Mouse (Mus musculus): Measurements from ENCODE around the gene Flot1. TPM values are rescaled to one million over a fixed set of nuclear protein-coding genes. Genes with fewer than 3 reads are reported as not detected.
A peak's percentile ranks its signal among the peaks of the same experiment; 100 is the strongest.

Flot1 gene
- total and polyA plus RNA-seq, 2 experiments from 2014 or later: 103 to 113 TPM

- H3K4me1 ChIP-seq (ENCODE audit: insufficient read depth): peaks cover 15% of the 10 kb centered on the region; the same call in 1 of the 2 replicates
- ATAC-seq: no peak
- no peaks in the 10 kb centered on the region for H3K9me3 ChIP-seq (ENCODE audit: low read length)
- H3K27ac ChIP-seq (ENCODE audit: low read depth, low read length): peak overlapping the region; percentile 42
- peak overlapping the region; percentile 44 for H3K4me2 ChIP-seq (ENCODE audit: low read depth)
- no peaks in the 10 kb centered on the region for H3K27me3 ChIP-seq (ENCODE audit: insufficient read depth, low read length)
- WGBS: 56% methylated on average over 14 of the region's 14 CpGs
- 0 out of 2 replicates have a peak overlapping the region, but pooled peaks have one; percentile 4 for H3K9ac ChIP-seq
- no peak for DNase-seq
- peaks cover 10% of the 10 kb centered on the region for H3K36me3 ChIP-seq (ENCODE audit: insufficient read depth)
- H3K4me3 ChIP-seq (ENCODE audit: low read depth, low read length): peak overlapping the region; percentile 64
- TF ChIP-seq CTCF (IDR thresholded peaks at IDR 0.05; ENCODE audit: low read depth): no peak
Measured at GRCm38 (mm10) chr17:35840561-35840960, 17.5 kb downstream of the Flot1 start.

GRCm38 (mm10) chr17:35841076-35841950, 18.3 kb downstream of the Flot1 start, which contains the start of gene Mdc1:
Gene Mdc1, plus strand, starts transcription at chr17:35841515.
- ATAC-seq: peak; percentile 89
- peak; percentile 63 for TF ChIP-seq CTCF (IDR thresholded peaks at IDR 0.05; ENCODE audit: low read depth)

GRCm38 (mm10) chr17:35842006-35842405, 19.0 kb downstream of the Flot1 start:
- ATAC-seq: no peak
- TF ChIP-seq CTCF (IDR thresholded peaks at IDR 0.05; ENCODE audit: low read depth): no peak
- peak overlapping the region; percentile 53 for H3K9ac ChIP-seq
- peaks cover 10% of the 10 kb centered on the region; the same call in 1 of the 2 replicates for H3K4me1 ChIP-seq (ENCODE audit: insufficient read depth)
- no peaks in the 10 kb centered on the region for H3K9me3 ChIP-seq (ENCODE audit: low read length)
- WGBS: 13% methylated on average over 11 of the region's 11 CpGs
- H3K36me3 ChIP-seq (ENCODE audit: insufficient read depth): peaks cover 17% of the 10 kb centered on the region
- H3K27me3 ChIP-seq (ENCODE audit: insufficient read depth, low read length): no peaks in the 10 kb centered on the region
- H3K4me3 ChIP-seq (ENCODE audit: low read depth, low read length): peak overlapping the region; percentile 64
- peak overlapping the region; percentile 67 for H3K4me2 ChIP-seq (ENCODE audit: low read depth)
- DNase-seq: no peak
- H3K27ac ChIP-seq (ENCODE audit: low read depth, low read length): peak overlapping the region; percentile 67; the same call in 1 of the 2 replicates

More at GRCm38 (mm10) chr17:35841076-35841950, 18.3 kb downstream of the Flot1 start, which contains the start of gene Mdc1:
- Histone ChIP-seq H3K36me3 (ENCODE audit: insufficient read depth) (peaks cover 13% of the 10 kb centered on the region), H3K4me1 (ENCODE audit: insufficient read depth) (peaks cover 10% of the 10 kb centered on the region; the same call in 1 of the 2 replicates), H3K4me3 (ENCODE audit: low read depth, low read length) (peak within 1 kb of the TSS; percentile 64), H3K9ac (peak within 1 kb of the TSS; percentile 53), H3K9me3 (ENCODE audit: low read length) (no peaks in the 10 kb centered on the region), H3K27me3 (ENCODE audit: insufficient read depth, low read length) (no peaks in the 10 kb centered on the region), H3K27ac (ENCODE audit: low read depth, low read length) (peak within 1 kb of the TSS; percentile 67), H3K4me2 (ENCODE audit: low read depth) (peak within 1 kb of the TSS; percentile 67)
- peak; percentile 100 for DNase-seq
- WGBS: under 1% methylated on average over 59 of the region's 59 CpGs

- H3K27ac ChIP-seq (ENCODE audit: low read depth, low read length): no peak overlapping the region
- ATAC-seq (no peak), DNase-seq (no peak)
- H3K4me1 ChIP-seq (ENCODE audit: insufficient read depth): peaks cover 10% of the 10 kb centered on the region; the same call in 1 of the 2 replicates
- no peaks in the 10 kb centered on the region for H3K27me3 ChIP-seq (ENCODE audit: insufficient read depth, low read length)
- no peaks in the 10 kb centered on the region for H3K9me3 ChIP-seq (ENCODE audit: low read length)
- 91% methylated on average over 3 of the region's 3 CpGs for WGBS
- H3K9ac ChIP-seq: no peak overlapping the region
- peaks cover 32% of the 10 kb centered on the region for H3K36me3 ChIP-seq (ENCODE audit: insufficient read depth)
- no peak overlapping the region for H3K4me3 ChIP-seq (ENCODE audit: low read depth, low read length)
- TF ChIP-seq CTCF (IDR thresholded peaks at IDR 0.05; ENCODE audit: low read depth): peak; percentile 36
- no peak overlapping the region for H3K4me2 ChIP-seq (ENCODE audit: low read depth)
Measured at GRCm38 (mm10) chr17:35843514-35843913, 20.5 kb downstream of the Flot1 start.

GRCm38 (mm10) chr17:35848112-35848511, 25.1 kb downstream of the Flot1 start:
- Histone ChIP-seq H3K4me2 (ENCODE audit: low read depth) (no peak overlapping the region), H3K9ac (no peak overlapping the region), H3K4me3 (ENCODE audit: low read depth, low read length) (no peak overlapping the region), H3K36me3 (ENCODE audit: insufficient read depth) (peaks cover 74% of the 10 kb centered on the region), H3K9me3 (ENCODE audit: low read length) (no peaks in the 10 kb centered on the region), H3K4me1 (ENCODE audit: insufficient read depth) (no peaks in the 10 kb centered on the region), H3K27ac (ENCODE audit: low read depth, low read length) (no peak overlapping the region), H3K27me3 (ENCODE audit: insufficient read depth, low read length) (no peaks in the 10 kb centered on the region)
- ATAC-seq (peak; percentile 38; the same call in 1 of the 2 replicates), DNase-seq (no peak)
- no peak; the same call in none of the 2 replicates for TF ChIP-seq CTCF (IDR thresholded peaks at IDR 0.05; ENCODE audit: low read depth)
- 67% methylated on average over 1 of the region's 1 CpGs for WGBS

GRCm38 (mm10) chr17:35850974-35851373, 27.9 kb downstream of the Flot1 start:
- DNase-seq: no peak
- no peak overlapping the region for H3K9ac ChIP-seq
- H3K4me1 ChIP-seq (ENCODE audit: insufficient read depth): no peaks in the 10 kb centered on the region
- H3K27ac ChIP-seq (ENCODE audit: low read depth, low read length): no peak overlapping the region
- H3K36me3 ChIP-seq (ENCODE audit: insufficient read depth): peaks cover 85% of the 10 kb centered on the region
- no peak for TF ChIP-seq CTCF (IDR thresholded peaks at IDR 0.05; ENCODE audit: low read depth)
- 89% methylated on average over 3 of the region's 3 CpGs for WGBS
- no peak overlapping the region for H3K4me2 ChIP-seq (ENCODE audit: low read depth)
- no peak overlapping the region for H3K4me3 ChIP-seq (ENCODE audit: low read depth, low read length)
- no peaks in the 10 kb centered on the region for H3K9me3 ChIP-seq (ENCODE audit: low read length)
- no peak for ATAC-seq
- H3K27me3 ChIP-seq (ENCODE audit: insufficient read depth, low read length): no peaks in the 10 kb centered on the region

- Histone ChIP-seq H3K27ac (ENCODE audit: low read depth, low read length) (no peak overlapping the region), H3K4me3 (ENCODE audit: low read depth, low read length) (no peak overlapping the region), H3K4me2 (ENCODE audit: low read depth) (no peak overlapping the region), H3K9ac (no peak overlapping the region), H3K27me3 (ENCODE audit: insufficient read depth, low read length) (no peaks in the 10 kb centered on the region), H3K4me1 (ENCODE audit: insufficient read depth) (0 out of 2 replicates have a peak, but pooled peaks cover 7% of the 10 kb centered on the region), H3K9me3 (ENCODE audit: low read length) (no peaks in the 10 kb centered on the region), H3K36me3 (ENCODE audit: insufficient read depth) (peaks cover 15% of the 10 kb centered on the region; the same call in 1 of the 2 replicates)
- WGBS: 96% methylated on average over 1 of the region's 1 CpGs
- TF ChIP-seq CTCF (IDR thresholded peaks at IDR 0.05; ENCODE audit: low read depth): no peak
- DNase-seq: no peak
- ATAC-seq: no peak
Measured at GRCm38 (mm10) chr17:35859371-35859770, 36.3 kb downstream of the Flot1 start.

Measured in forebrain, postnatal 0 days (tissue).